Mouse (Mus musculus): ENCODE measurements at regions not wholly inside any gene's neighbourhood (a gene's known extent, or its start where the extent isn't known, plus 50 kb on each side); places are given as distances from the start of the nearest gene placed in this dataset.

DNA sequence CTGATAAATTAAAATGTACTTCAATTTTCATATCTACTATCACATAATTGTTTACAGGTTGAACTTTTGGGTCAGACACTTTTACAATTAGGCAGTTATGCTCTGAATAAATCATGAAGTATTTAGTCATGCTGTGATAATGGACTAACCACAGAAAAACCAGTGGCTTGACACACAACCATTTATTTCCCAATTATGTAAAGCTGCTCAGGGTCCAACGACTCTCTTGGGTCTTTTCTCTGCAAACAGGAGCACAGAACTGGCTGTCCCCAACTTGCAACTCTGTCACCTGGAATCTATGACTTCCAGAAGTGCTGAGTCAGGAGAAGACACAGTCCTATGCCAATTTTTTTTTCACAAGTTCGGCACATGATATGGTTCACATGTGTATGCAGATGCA lies 214.8 kb downstream of the Kcnj2 start:
- DNase-seq (ENCODE audit: low spot score), result no peak

DNA sequence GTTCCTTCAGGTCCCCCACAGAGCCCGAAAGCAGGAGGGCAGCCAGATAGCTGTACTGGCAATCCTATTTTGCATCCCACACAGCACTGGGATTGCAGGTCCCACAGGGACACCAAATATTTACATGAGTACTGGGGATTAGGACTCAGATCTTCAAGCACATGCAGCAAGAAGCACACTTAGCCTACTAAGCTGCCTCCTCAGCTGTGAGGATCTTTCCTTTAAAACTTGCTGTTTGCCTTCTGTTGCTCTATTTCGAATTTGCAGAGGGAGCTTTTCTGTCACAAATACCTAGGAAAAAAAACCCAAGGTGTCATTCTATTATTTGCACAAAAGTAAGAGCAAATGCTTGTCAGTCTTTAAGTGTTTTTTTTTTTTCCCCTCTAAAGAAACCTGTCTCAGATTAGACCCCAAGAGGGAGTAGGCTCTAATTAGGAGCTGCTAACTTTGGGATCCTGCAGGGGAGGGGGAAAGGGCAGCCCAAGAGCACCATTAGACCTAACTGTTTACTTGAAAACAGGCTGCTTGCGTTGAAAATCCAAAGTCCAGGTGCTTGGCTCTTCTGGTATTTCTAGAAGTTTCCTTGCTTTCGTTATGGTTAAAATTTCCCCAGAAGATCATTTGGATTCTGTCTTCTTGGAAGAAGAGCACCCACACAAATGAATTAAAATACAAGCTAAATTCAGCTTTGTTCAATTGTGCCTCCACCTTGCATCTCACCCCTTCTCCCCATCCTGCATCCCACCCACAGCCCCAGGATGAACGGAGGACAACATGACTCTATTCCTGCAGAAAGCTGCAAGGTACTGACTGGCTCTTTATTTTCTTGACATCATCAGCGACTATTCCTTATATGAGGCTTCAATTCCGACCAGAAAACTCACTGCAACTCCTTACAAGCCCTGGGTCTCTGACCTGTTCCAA lies 215.5 kb downstream of the Kcnj2 start:
- no peak for DNase-seq (ENCODE audit: low spot score)

DNA sequence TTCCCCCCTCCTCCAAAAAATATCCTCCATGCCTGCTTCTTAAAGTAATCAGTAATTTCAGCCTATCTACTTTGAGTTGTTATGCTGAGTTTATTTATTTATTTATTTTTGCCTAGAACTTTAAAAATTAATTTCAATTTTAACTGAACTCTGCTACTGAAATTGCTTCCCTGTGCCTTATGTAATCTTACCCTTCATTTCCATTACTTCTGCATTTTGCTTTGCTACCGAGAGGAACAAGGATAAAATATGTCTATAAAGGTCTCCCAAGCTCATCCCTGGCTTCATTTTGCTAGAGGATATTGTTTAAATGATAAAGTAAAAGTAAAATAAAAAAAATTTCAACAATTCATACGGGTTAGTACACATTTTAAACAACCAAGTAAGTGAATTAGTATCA lies 216.3 kb downstream of the Kcnj2 start:
- DNase-seq (ENCODE audit: low spot score), result no peak

DNA sequence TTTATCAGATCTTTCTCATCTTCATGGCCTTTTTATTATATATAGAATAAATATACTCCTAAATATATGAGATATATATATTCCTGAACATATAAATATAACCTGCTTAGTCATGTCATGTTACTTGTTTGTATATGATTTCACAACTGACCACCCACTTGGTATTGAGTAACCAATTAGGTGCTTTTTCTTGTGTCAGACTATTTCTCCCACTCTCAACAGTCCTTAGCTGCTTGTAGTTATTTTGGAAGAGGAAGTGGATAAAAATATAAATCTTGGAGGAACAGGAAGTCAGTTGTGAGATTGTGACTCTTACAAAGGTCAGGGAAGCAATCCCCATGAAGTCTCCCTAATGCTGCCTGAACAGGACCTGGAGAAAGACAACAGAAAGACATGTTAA lies 224.6 kb downstream of the Kcnj2 start:
- no peak for DNase-seq (ENCODE audit: low spot score)

DNA sequence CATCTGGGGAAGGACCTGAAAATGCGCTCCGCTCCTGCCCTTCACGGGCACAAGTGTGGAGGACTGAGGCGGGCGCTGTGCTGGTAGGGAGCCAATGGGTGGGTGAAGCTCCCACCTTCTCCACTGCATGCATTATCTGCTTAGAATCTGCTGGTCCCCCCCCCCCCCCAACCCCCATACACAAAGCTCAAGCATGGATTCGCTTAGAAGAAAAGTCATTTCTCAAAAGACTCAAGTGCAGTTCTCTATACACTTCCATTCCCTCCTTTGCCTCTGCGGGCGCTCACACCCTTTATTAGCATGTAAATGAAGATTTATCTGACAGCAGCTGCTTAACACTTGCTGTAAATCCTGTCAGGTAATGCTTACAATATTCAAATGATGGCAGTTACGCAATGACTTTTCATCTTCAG lies 230.4 kb downstream of the Kcnj2 start:
- DNase-seq (ENCODE audit: low spot score), result no peak

DNA sequence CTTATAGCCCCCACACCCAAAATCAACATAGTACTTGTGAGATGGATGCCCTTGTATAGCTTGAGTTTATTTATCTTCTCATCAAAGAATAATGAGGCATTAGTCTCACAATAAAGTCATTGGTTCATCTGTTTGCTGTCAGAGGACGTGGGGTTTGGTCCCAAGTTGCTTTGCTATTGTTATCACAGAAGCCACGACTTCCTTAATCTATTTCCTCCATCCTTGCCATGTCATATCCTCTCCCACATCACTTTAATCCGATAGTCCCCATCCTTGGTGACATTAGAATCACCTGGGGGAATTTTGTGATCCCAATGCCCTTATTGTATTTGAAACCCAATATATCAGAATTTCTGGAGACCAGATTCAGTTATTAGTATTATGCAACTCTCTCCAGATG lies 246.8 kb downstream of the Kcnj2 start:
- no peak for DNase-seq (ENCODE audit: low spot score)

DNA sequence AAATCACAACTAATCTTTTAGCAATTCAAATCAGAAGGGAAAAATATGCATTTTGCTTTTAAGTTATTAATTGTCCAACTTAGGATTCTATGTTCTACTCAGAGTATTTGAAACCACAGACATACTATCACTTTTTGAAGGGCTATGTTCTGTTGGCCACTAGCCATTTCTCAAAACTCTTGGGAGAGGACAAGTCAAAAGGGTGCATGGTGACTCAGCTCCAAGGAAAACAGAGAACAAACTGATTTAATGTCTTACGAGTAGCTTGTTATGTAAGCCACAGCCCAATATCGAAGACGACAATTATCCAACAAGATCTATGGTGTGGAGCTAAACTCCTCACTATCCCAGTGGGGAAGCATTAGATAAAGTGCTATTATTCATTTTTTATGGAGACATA lies 247.6 kb downstream of the Kcnj2 start:
- no peak for DNase-seq (ENCODE audit: low spot score)

DNA sequence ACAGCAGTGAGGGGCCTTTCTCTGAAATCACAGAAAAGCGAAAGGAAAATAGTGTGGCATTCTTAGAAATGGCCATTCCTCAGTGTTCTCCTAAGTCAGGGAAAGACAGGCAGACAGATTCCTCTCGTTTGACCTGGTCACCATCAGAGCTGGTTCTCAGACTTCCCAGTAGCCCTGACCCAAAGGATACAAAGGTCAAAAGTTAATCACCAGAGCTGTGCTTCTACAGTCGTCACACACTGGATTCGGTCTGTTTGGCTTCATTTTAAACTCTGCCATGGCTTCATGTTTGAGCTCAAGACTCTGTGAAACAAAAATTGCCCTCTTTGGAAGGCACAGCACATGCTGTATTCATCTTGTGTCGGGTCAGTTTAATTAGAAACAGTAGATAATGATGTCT lies 255.6 kb downstream of the Kcnj2 start:
- no peak for DNase-seq (ENCODE audit: low spot score)

DNA sequence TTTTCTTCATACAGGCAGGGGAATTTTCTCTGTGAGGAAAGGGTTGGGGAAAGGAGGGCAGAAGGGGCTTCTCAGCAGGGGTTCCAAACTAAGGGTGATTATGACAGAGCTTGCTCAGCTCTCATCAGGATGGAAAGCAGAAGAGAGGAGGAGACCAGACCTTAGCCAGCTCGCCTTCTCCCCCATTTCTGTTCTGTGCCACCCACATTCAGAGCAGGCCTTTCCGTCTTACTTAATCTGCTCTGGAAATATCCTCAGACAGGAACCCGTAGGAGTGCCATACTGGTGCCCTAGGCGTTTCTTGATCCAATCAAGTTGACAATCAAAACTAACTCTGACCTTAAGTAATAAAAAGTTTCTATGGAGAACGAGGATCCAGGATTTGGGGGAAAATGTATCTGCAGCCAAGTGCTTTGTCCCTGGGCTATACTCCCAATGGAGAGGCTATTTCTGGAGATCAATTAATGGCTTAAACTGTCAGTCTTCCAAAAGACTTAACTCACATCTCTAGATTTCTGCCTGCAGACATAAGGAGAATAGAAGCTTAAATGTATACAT lies 258.6 kb downstream of the Kcnj2 start:
- no peak for DNase-seq (ENCODE audit: low spot score)

DNA sequence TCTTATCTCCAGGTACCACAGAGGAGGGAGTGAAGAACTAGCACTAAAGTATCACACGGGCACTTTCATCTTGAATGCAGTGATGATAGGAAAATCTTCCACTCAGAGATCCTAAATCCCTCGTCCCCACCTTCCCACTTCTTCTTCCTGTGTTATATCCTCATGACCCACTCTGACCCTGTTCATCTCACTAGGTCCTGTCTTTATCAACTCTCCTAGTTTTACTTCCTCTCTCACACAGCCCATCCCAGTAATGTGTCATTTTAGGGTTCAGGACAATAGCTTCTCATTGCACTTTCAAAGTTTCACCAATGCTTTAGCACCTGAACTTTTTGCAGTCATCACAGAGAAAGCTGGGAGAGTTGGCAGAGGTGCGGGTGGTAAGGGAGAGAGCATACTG lies 261.0 kb downstream of the Kcnj2 start:
- DNase-seq (ENCODE audit: low spot score), result no peak

DNA sequence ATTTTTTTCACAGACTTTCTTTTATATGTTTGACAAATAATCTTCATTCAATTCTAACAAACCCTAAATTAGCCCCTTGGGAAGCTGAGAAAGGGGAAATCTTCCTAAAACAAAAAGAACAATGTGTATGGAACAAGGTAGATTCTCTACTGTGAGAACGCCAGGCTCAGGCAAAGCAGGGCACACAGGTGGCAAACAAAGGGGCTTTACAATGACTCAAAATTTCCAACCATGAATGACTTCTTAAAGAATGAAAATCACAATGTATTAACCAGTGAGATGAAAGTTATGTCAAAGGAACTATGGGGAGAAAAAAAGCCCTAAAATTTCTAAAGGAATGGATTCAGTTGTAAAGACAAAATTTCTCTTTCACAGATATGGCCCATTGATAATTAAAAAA lies 262.3 kb downstream of the Kcnj2 start:
- DNase-seq (ENCODE audit: low spot score), result no peak

DNA sequence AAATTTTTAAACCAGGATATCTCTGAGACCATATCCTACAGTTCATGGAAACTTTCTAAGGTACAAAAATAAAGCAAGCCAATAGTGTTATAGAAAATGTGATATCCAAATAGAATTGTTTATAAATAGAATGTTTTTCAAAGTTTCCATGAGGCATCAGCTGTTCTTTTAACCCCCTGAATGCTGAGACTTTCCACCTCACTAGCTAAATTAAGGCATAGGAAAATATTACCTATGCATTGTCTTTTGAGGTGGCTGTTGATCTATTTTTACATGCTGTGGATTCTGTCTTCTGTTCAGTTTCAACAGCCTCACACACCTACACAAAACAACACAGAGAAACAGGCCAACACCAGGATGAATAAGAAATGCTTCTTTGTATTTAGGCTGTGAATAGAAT lies 265.6 kb downstream of the Kcnj2 start:
- DNase-seq (ENCODE audit: low spot score), result no peak

DNA sequence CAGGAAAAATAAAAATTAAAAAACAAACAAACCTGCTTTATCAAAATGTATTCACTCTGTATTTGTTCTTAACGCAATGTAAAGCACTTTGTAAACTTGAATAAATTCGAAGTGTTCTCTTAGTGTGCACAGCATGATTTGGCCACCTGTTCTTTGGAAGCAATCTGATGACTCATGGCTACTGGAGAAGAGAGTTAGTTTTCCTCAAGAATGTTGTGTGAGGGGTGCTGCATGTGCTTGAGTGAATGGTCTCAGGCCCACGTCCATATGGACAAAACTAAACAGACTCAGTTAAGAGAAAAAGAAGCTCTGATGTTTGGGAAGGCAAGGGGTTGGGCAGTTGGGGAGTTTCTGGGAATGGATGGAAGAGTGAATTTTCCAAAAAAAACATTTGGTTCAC lies 267.1 kb downstream of the Kcnj2 start:
- DNase-seq (ENCODE audit: low spot score), result no peak

DNA sequence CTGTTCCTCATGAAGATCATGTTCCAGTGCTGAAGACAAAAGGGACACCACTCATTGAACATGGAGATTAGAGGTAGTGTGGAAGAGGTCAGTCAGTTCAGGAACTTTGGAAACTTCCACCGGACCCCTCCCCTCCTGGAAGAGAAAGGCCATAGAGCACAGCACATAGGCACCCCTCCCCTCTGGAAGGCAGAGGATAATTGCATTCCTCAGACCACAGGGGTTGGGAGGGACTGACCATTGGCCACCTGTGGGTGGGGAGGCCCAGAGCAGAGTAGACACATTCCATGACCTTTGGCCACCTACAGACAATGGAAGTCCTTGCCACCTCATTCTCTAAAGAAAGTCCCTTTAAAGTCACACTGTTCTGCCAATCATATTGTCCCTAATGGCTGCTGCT lies 281.6 kb downstream of the Kcnj2 start:
- no peak for DNase-seq (ENCODE audit: low spot score)

DNA sequence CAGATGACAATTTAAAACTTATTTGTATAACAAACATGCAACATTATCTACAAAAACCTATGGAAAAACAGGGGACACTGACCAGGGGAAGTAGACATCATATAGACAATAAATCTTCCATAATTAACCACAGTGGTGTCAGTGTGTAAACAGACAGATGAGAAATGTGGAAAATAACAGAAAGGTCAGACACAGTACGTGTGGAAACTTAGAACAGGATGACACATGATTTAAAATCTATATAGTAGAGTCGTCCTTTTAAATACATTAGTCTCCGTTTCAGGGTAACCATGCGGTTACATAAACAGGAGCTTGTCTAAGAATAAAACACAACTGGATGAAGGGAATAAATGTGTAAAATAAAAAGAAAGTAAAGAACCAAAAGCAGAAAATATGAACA lies 284.1 kb downstream of the Kcnj2 start:
- DNase-seq (ENCODE audit: low spot score), result no peak

DNA sequence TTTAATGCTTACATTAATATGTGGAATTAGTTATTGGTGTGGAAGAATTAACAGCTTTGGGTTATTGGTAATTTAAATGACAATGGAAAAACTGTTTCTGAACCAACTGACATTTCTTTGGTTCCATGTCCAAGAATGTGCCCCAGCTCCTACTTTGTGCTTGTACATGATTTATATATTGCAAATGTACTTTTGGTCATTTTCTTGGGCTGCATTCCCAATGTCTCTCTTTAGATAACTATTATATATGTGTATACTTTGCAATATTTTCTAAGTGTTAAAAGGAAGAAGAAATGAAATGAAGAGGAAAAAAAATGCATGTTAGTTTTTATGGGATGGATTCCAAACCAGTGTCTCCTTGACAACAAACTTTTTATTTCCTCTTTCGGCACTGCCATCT lies 297.4 kb downstream of the Kcnj2 start:
- no peak for DNase-seq (ENCODE audit: low spot score)

DNA sequence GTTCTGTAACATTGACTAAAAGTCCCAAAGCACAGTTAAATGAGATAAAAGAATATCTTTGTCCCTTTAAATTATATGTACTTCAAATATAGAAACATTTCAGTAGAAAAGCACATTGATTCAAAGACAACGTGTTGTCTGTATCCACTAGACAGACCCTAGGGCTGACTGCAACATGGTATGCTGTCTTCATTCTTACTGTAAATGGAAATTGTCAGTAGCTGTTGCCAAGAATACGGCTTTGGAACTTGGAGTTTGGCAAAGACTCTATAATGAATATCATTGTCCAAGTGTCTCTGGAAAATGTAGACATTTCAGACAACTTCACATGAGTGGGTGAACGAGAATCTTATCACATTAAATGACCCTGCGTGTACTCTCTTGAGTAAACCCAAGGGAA lies 311.2 kb downstream of the Kcnj2 start:
- no peak for DNase-seq (ENCODE audit: low spot score)

DNA sequence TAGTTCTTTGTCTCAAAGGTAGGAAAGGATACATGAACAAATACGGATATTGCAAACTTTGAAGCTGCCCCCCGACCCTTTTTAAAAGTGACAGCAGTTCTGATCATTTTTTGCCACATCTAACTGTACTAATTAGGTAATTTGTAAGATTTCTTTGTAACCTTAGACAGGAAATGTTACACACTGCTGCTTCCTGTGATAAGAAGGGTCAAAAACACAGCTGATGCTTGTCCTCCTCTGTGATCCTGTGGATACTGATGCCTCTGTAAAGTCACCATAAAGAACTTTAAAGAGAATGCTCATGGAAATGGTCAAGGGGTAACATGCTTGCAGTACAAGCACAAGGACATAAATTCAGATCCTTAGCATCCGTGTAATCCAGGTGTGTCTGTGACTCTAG lies 313.9 kb downstream of the Kcnj2 start:
- no peak for DNase-seq (ENCODE audit: low spot score)

DNA sequence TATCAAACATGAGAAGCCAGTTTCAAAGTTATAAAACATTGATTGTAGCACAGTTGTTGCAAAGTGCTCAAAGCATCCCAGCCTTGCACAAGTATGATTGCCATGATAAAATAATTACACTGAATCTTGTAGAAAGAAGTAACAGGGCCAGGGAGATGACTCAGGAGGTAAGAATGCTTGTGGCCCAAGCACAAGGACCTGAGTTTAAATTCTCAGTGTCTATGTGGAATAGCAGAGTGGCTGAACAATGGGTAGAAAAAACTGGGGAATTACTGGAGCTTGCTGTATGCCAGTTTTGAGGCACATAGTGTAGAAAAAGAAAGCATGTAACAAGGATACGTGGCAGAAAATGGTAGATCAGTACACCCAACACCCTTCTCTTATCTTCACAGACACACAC lies 332.7 kb downstream of the Kcnj2 start:
- DNase-seq (ENCODE audit: low spot score), result no peak

DNA sequence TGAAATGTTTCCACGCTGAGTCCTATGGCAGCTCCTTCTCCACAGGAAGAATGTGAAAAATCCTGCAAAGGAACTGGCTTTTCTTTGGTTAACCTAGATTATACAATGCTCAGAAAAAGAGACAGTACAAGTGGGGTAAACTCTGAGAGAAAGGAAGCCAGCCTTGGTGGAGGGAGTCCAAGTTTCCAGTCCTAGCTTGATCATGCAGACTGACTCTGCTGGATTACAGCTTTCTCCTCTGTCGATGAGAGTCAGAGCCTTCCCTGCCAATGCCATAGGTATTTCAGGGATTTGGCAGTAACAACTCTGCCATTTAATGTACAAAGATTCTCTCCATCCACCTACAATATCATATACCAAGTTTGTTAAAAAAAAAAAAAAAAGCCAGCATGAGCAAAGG lies 343.3 kb downstream of the Kcnj2 start:
- no peak for DNase-seq (ENCODE audit: low spot score)

DNA sequence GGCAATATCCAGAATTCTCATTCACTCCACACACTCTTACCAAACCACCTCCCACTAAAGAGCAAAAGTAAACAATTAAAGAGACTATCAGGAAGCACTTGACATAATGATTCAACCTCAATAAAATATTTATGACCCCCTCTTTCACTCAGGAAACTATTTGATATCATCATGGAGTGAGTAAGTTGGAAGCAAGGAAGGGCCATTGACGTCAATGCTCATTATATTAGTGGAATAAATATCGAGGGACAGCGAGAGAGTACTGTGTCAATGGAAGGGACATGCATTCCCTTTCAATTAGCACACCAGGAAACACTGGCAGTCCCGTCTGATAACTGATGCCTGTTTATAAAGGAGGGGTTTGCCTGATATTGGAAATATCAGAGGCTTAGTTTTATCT lies 358.9 kb downstream of the Kcnj2 start:
- DNase-seq (ENCODE audit: low spot score), result no peak

DNA sequence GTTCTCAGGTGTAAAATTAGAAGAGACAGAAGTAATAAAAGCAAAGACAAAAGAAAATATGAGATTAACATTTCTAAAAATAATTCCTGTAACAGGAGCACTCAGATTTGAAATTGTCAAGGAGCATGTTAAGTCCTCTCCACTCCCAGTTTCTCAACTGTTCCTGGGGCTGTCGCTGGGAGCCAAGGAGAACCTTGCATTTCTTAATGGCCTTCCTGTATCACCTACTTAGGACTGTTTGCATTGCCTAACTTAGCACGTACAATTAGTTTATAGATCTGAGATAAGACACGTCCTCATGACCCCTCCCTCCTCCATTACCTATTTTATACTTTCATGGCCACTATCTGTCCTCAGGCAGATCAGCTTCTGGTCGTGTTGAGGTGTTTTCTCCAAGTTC lies 360.8 kb downstream of the Kcnj2 start:
- DNase-seq (ENCODE audit: low spot score), result no peak

DNA sequence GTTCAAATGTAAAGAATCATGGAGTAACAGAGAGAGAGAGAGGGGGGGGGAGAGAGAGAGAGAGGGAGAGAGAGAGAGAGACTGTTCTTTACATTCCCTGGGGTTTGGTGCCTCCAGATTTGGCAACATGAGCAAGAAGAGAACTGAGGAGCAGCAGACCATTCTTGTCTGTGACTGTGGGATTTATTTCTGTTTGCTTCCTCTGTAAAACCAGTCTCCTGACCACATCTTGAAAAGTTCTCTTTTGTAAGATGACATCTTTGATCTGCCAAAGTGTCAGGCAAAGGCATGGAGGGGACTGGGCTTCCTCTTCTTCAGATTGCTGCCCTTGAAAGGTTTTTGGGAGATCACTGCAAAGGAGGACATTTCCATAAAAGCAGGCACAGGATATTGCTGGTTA lies 376.3 kb downstream of the Kcnj2 start:
- no peak for DNase-seq (ENCODE audit: low spot score)

DNA sequence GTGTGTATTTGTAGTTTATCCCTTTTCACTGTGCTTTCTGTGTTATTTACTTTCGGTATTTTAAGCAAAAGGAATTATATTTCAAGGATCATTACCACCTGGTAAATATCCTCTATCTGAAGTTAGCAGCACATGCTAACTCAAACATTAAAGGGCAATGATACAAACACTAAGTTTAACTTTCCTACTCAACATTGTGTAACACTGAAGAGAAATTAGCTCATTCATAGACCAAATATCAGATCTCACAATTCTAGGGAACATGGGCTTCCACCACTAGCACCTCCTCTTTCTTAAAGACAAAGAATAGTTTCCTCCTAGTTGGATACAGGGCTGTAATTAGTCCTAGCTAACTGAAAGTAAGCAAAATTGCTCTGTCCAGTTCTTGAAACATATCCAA lies 377.4 kb downstream of the Kcnj2 start:
- DNase-seq (ENCODE audit: low spot score), result no peak

Data from spleen, adult 12 weeks (tissue).